Mouse (Mus musculus): Measurements from ENCODE around the gene Plcb1. TPM values are rescaled to one million over a fixed set of nuclear protein-coding genes. Genes with fewer than 3 reads are reported as not detected.

Gene Plcb1
- total RNA-seq, 1 experiment = 0.89 TPM

- no peak overlapping the region for H3K9ac ChIP-seq (ENCODE audit: insufficient read depth, low read depth, low read length, poor library complexity, severe bottlenecking)
- H3K36me3 ChIP-seq (ENCODE audit: control insufficient read depth, insufficient read depth, low read length, poor library complexity, severe bottlenecking) = no peaks in the 10 kb centered on the region
- H3K4me3 ChIP-seq (ENCODE audit: insufficient read depth in 1 of 2, low read depth in 1 of 2, low read length in 2 of 2, poor library complexity in 1 of 2, severe bottlenecking in 1 of 2) = no peak overlapping the region
- no peak overlapping the region for H3K27ac ChIP-seq (ENCODE audit: insufficient read depth, low read depth, low read length, poor library complexity, severe bottlenecking)
- in situ Hi-C loops (cut with MboI; ENCODE audit: low sequenced_read_pairs in 2 of 2, unreplicated experiment in 2 of 2) = no loop called here
- no peak for TF ChIP-seq MAFK (IDR thresholded peaks at IDR 0.05; ENCODE audit: insufficient read depth, low read depth, low read length)
- TF ChIP-seq ZNF384 (IDR thresholded peaks at IDR 0.05; ENCODE audit: low read depth, low read length) = no peak
- TF ChIP-seq HCFC1 (IDR thresholded peaks at IDR 0.05; ENCODE audit: borderline replicate concordance, insufficient read depth, low read length) = no peak
- no peak for TF ChIP-seq CHD2 (IDR thresholded peaks at IDR 0.05; ENCODE audit: low read depth, low read length)
- H3K4me1 ChIP-seq (ENCODE audit: control insufficient read depth in 2 of 2, insufficient read depth in 2 of 2, low read length in 2 of 2, poor library complexity in 1 of 2) = no peaks in the 10 kb centered on the region
- no peaks in the 10 kb centered on the region for H3K9me3 ChIP-seq (ENCODE audit: control insufficient read depth, insufficient read depth, low read depth, low read length)
- no peak for DNase-seq (ENCODE audit: low read depth, low spot score)
Observed at GRCm38 (mm10) chr2:134901521-134901920, 115.7 kb downstream of the Plcb1 start.

DNA sequence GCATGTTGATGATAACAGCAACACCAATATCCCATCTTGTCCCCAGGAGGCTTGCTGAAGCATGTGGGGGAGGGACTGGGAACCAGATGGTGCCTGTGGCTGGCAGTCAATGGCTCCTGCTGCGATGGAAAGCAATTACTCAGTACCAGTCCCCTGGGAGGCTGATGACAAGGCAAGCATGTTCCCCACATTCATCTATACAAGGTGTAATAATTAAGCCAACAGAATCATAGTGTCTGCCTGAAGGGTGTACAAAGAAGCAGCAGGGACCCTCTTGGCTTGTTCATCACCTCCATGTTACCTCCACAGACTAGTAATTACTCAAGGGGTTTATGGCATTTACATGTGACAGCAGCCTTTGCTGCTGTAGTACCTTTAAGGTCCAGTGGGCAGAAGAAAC, 125.0 kb downstream of the Plcb1 start:
- Histone ChIP-seq H3K27ac (ENCODE audit: insufficient read depth, low read depth, low read length, poor library complexity, severe bottlenecking) (no peak overlapping the region), H3K9ac (ENCODE audit: insufficient read depth, low read depth, low read length, poor library complexity, severe bottlenecking) (no peak overlapping the region), H3K4me3 (ENCODE audit: insufficient read depth in 1 of 2, low read depth in 1 of 2, low read length in 2 of 2, poor library complexity in 1 of 2, severe bottlenecking in 1 of 2) (no peak overlapping the region), H3K4me1 (ENCODE audit: control insufficient read depth in 2 of 2, insufficient read depth in 2 of 2, low read length in 2 of 2, poor library complexity in 1 of 2) (no peaks in the 10 kb centered on the region), H3K36me3 (ENCODE audit: control insufficient read depth, insufficient read depth, low read length, poor library complexity, severe bottlenecking) (no peaks in the 10 kb centered on the region), H3K9me3 (ENCODE audit: control insufficient read depth, insufficient read depth, low read depth, low read length) (no peaks in the 10 kb centered on the region)
- no peak for TF ChIP-seq HCFC1 (IDR thresholded peaks at IDR 0.05; ENCODE audit: borderline replicate concordance, insufficient read depth, low read length)
- no peak for TF ChIP-seq MAFK (IDR thresholded peaks at IDR 0.05; ENCODE audit: insufficient read depth, low read depth, low read length)
- no peak for TF ChIP-seq ZC3H11A (IDR thresholded peaks at IDR 0.05; ENCODE audit: borderline replicate concordance, low read depth, low read length)
- TF ChIP-seq CHD2 (IDR thresholded peaks at IDR 0.05; ENCODE audit: low read depth, low read length) = no peak
- TF ChIP-seq ZNF384 (IDR thresholded peaks at IDR 0.05; ENCODE audit: low read depth, low read length) = no peak
- in situ Hi-C loops (cut with MboI; ENCODE audit: low sequenced_read_pairs in 2 of 2, unreplicated experiment in 2 of 2) = no loop called here
- no peak for DNase-seq (ENCODE audit: low read depth, low spot score)

DNA sequence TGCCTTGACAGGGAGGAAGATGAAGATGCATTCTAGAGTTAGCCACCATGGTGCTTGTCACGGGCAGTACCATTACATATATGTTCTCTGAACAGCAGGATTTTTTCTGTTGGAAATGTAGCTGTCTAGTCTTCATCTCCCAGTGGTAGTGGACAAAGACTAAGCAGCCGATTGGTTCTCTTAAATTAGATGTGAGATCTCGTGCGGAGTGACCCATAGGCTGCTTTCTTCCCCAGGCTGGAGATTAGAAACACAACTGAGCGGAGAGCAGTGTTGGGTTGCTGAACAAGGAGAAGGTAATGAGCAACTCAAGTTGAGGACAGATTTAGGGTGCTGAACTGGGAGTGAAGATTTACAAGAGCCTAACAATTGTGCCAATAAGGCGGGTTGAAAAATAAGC, 125.5 kb downstream of the Plcb1 start:
- in situ Hi-C loops (cut with MboI; ENCODE audit: low sequenced_read_pairs in 2 of 2, unreplicated experiment in 2 of 2) = no loop called here
- Histone ChIP-seq H3K27ac (ENCODE audit: insufficient read depth, low read depth, low read length, poor library complexity, severe bottlenecking) (no peak overlapping the region), H3K36me3 (ENCODE audit: control insufficient read depth, insufficient read depth, low read length, poor library complexity, severe bottlenecking) (no peaks in the 10 kb centered on the region), H3K9me3 (ENCODE audit: control insufficient read depth, insufficient read depth, low read depth, low read length) (no peaks in the 10 kb centered on the region), H3K9ac (ENCODE audit: insufficient read depth, low read depth, low read length, poor library complexity, severe bottlenecking) (no peak overlapping the region), H3K4me1 (ENCODE audit: control insufficient read depth in 2 of 2, insufficient read depth in 2 of 2, low read length in 2 of 2, poor library complexity in 1 of 2) (no peaks in the 10 kb centered on the region), H3K4me3 (ENCODE audit: insufficient read depth in 1 of 2, low read depth in 1 of 2, low read length in 2 of 2, poor library complexity in 1 of 2, severe bottlenecking in 1 of 2) (no peak overlapping the region)
- no peak for DNase-seq (ENCODE audit: low read depth, low spot score)
- no peak for TF ChIP-seq ZC3H11A (IDR thresholded peaks at IDR 0.05; ENCODE audit: borderline replicate concordance, low read depth, low read length)
- TF ChIP-seq HCFC1 (IDR thresholded peaks at IDR 0.05; ENCODE audit: borderline replicate concordance, insufficient read depth, low read length) = no peak
- no peak for TF ChIP-seq MAFK (IDR thresholded peaks at IDR 0.05; ENCODE audit: insufficient read depth, low read depth, low read length)
- TF ChIP-seq CHD2 (IDR thresholded peaks at IDR 0.05; ENCODE audit: low read depth, low read length) = no peak
- no peak for TF ChIP-seq ZNF384 (IDR thresholded peaks at IDR 0.05; ENCODE audit: low read depth, low read length)

DNA sequence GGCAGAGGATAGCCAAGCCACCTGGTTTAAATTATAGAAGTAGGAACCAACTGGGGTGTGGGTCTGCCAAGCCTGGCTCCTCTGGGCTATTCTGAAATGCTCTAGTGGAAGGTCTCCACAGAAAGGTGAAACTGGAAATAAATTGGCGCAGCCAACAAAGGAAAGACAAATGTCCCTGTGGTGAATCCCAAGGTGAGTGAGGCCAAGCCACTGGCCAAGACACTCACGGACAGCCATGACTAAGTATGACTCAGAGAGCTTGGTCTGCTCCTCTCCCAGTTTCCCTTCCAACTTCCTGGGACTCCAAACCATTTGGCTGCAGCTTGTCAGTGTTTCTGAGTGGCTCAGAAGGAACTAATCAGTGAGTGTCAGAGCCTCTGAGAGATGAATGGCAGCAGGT, 126.7 kb downstream of the Plcb1 start:
- DNase-seq (ENCODE audit: low read depth, low spot score) = no peak
- Histone ChIP-seq H3K9me3 (ENCODE audit: control insufficient read depth, insufficient read depth, low read depth, low read length) (no peaks in the 10 kb centered on the region), H3K27ac (ENCODE audit: insufficient read depth, low read depth, low read length, poor library complexity, severe bottlenecking) (no peak overlapping the region), H3K36me3 (ENCODE audit: control insufficient read depth, insufficient read depth, low read length, poor library complexity, severe bottlenecking) (no peaks in the 10 kb centered on the region), H3K4me1 (ENCODE audit: control insufficient read depth in 2 of 2, insufficient read depth in 2 of 2, low read length in 2 of 2, poor library complexity in 1 of 2) (no peaks in the 10 kb centered on the region), H3K9ac (ENCODE audit: insufficient read depth, low read depth, low read length, poor library complexity, severe bottlenecking) (no peak overlapping the region), H3K4me3 (ENCODE audit: insufficient read depth in 1 of 2, low read depth in 1 of 2, low read length in 2 of 2, poor library complexity in 1 of 2, severe bottlenecking in 1 of 2) (no peak overlapping the region)
- TF ChIP-seq ZNF384 (IDR thresholded peaks at IDR 0.05; ENCODE audit: low read depth, low read length) = no peak
- TF ChIP-seq CHD2 (IDR thresholded peaks at IDR 0.05; ENCODE audit: low read depth, low read length) = no peak
- TF ChIP-seq MAFK (IDR thresholded peaks at IDR 0.05; ENCODE audit: insufficient read depth, low read depth, low read length) = no peak
- TF ChIP-seq ZC3H11A (IDR thresholded peaks at IDR 0.05; ENCODE audit: borderline replicate concordance, low read depth, low read length) = no peak
- no peak for TF ChIP-seq HCFC1 (IDR thresholded peaks at IDR 0.05; ENCODE audit: borderline replicate concordance, insufficient read depth, low read length)
- in situ Hi-C loops (cut with MboI; ENCODE audit: low sequenced_read_pairs in 2 of 2, unreplicated experiment in 2 of 2) = no loop called here

- H3K27ac ChIP-seq (ENCODE audit: insufficient read depth, low read depth, low read length, poor library complexity, severe bottlenecking) = no peak overlapping the region
- no peak for DNase-seq (ENCODE audit: low read depth, low spot score)
- no peaks in the 10 kb centered on the region for H3K9me3 ChIP-seq (ENCODE audit: control insufficient read depth, insufficient read depth, low read depth, low read length)
- TF ChIP-seq HCFC1 (IDR thresholded peaks at IDR 0.05; ENCODE audit: borderline replicate concordance, insufficient read depth, low read length) (no peak), ZC3H11A (IDR thresholded peaks at IDR 0.05; ENCODE audit: borderline replicate concordance, low read depth, low read length) (no peak), CHD2 (IDR thresholded peaks at IDR 0.05; ENCODE audit: low read depth, low read length) (no peak), MAFK (IDR thresholded peaks at IDR 0.05; ENCODE audit: insufficient read depth, low read depth, low read length) (no peak), ZNF384 (IDR thresholded peaks at IDR 0.05; ENCODE audit: low read depth, low read length) (no peak)
- no peak overlapping the region for H3K4me3 ChIP-seq (ENCODE audit: insufficient read depth in 1 of 2, low read depth in 1 of 2, low read length in 2 of 2, poor library complexity in 1 of 2, severe bottlenecking in 1 of 2)
- H3K36me3 ChIP-seq (ENCODE audit: control insufficient read depth, insufficient read depth, low read length, poor library complexity, severe bottlenecking) = no peaks in the 10 kb centered on the region
- no peak overlapping the region for H3K9ac ChIP-seq (ENCODE audit: insufficient read depth, low read depth, low read length, poor library complexity, severe bottlenecking)
- no peaks in the 10 kb centered on the region for H3K4me1 ChIP-seq (ENCODE audit: control insufficient read depth in 2 of 2, insufficient read depth in 2 of 2, low read length in 2 of 2, poor library complexity in 1 of 2)
- in situ Hi-C loops (cut with MboI; ENCODE audit: low sequenced_read_pairs in 2 of 2, unreplicated experiment in 2 of 2) = no loop called here
Observed at GRCm38 (mm10) chr2:134913542-134913941, 127.7 kb downstream of the Plcb1 start.
